ENCODE assay signal across 8 mouse cellular contexts in the genomic region with DNA sequence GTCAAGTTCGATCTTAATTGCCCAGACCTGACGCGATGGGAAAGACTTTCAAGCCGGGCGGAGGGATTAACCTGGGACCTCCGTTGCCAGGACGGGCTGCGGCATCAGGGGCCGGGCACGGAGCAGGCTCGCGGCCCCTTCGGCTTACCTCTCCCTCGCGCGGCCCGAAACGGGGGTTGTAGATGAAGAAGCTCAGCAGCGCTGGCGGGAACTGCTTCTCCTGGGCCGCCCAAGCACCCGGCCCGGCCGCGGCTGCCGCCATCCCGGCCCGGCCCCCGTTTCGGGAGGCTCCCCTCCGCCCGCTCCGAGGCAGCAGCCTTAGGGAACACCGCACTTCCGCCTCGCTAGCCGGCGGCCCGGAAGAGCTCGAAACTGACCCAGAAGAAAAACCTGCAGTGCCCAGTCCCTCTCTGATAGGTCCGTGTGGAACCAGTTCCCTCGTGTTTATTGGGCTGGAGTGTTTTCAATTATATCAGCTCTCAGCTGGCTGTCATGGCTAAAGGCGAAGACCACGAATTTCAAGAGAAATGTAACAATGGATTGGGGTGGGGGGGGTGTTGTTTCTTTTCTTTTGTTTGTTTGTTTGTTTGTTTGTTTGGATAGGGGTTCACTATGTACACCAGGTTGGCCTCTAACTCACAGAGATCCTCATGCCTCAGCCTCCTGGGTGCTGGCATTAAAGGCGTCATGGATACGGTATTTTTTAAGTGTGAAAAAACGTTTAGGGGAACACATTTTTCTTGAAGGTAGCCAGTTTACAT. TPM values are rescaled to one million over a fixed set of nuclear protein-coding genes. Genes with fewer than 3 reads are reported as not detected.
DNase-seq lines count a peak whose midpoint lies in the region; ATAC-seq and TF ChIP-seq lines count a peak whose summit lies in the region.

A gene (minus strand): TSS at position 327 of the 761 bp plus-strand sequence.

- peak within 1 kb of the TSS; percentile 79 for H3K27ac ChIP-seq in forebrain, embryonic 16.5 days (ENCODE audit: low read length)
- H3K27ac ChIP-seq in layer of hippocampus, adult 2 months: peak within 1 kb of the TSS; percentile 90
- peak within 1 kb of the TSS; percentile 78 for H3K27ac ChIP-seq in lung, embryonic 14.5 days (ENCODE audit: low read depth)
- peak within 1 kb of the TSS; percentile 3; the same call in 1 of the 2 replicates for H3K27ac ChIP-seq in olfactory bulb, adult 2 months (ENCODE audit: insufficient read depth, low read depth, low read length)
- H3K27ac ChIP-seq in thymus, adult 2 months (ENCODE audit: control insufficient read depth, insufficient read depth, low read length): no peak within 1 kb of the TSS

- H3K36me3 ChIP-seq in G1E (replicated peaks): peaks cover 31% of the 10 kb centered on the region
- H3K36me3 ChIP-seq in forebrain, embryonic 16.5 days (ENCODE audit: control insufficient read depth, insufficient read depth): peaks cover 18% of the 10 kb centered on the region
- peaks cover 22% of the 10 kb centered on the region for H3K36me3 ChIP-seq in lung, embryonic 14.5 days (ENCODE audit: insufficient read depth)
- peaks cover 25% of the 10 kb centered on the region for H3K36me3 ChIP-seq in thymus, adult 2 months (ENCODE audit: control insufficient read depth, insufficient read depth, low read length)

- H3K4me2 ChIP-seq in forebrain, embryonic 16.5 days (ENCODE audit: low read length): peak within 1 kb of the TSS; percentile 46
- H3K4me2 ChIP-seq in lung, embryonic 14.5 days: peak within 1 kb of the TSS; percentile 67

- TF ChIP-seq POLR2A in olfactory bulb, adult 2 months (IDR thresholded peaks at IDR 0.05; ENCODE audit: insufficient read depth, low read depth, low read length): peak; percentile 65; the same call in 1 of the 2 replicates
- TF ChIP-seq POLR2A in thymus, adult 2 months (IDR thresholded peaks at IDR 0.05; ENCODE audit: control insufficient read depth, extremely low read depth, insufficient read depth, low read length, poor library complexity): peak; percentile 34; the same call in 1 of the 2 replicates

- peaks cover 10% of the 10 kb centered on the region for H3K4me1 ChIP-seq in G1E (ENCODE audit: insufficient read depth, low read depth, low read length)
- peaks cover 3% of the 10 kb centered on the region; the same call in 1 of the 2 replicates for H3K4me1 ChIP-seq in forebrain, embryonic 16.5 days (replicated peaks; ENCODE audit: control insufficient read depth, insufficient read depth, low read length)
- no peaks in the 10 kb centered on the region for H3K4me1 ChIP-seq in lung, embryonic 14.5 days (ENCODE audit: insufficient read depth)
- 0 out of 2 replicates have a peak, but pooled peaks cover 2% of the 10 kb centered on the region for H3K4me1 ChIP-seq in olfactory bulb, adult 2 months (ENCODE audit: control insufficient read depth, insufficient read depth, low read length)
- H3K4me1 ChIP-seq in thymus, adult 2 months (replicated peaks; ENCODE audit: control insufficient read depth, insufficient read depth, low read length): no peaks in the 10 kb centered on the region

- peaks cover 2% of the 10 kb centered on the region; the same call in 1 of the 2 replicates for H3K27me3 ChIP-seq in G1E (ENCODE audit: insufficient read depth, low read length)
- no peaks in the 10 kb centered on the region for H3K27me3 ChIP-seq in forebrain, embryonic 16.5 days (replicated peaks; ENCODE audit: control insufficient read depth, insufficient read depth, low read length)
- H3K27me3 ChIP-seq in lung, embryonic 14.5 days (ENCODE audit: insufficient read depth, low read length): no peaks in the 10 kb centered on the region
- no peaks in the 10 kb centered on the region for H3K27me3 ChIP-seq in thymus, adult 2 months (ENCODE audit: control insufficient read depth, insufficient read depth, low read length)

- WGBS in forebrain, embryonic 16.5 days: 3% methylated on average over 42 of the region's 47 CpGs
- WGBS in lung, embryonic 14.5 days: 3% methylated on average over 47 of the region's 47 CpGs
- 4% methylated on average over 47 of the region's 47 CpGs for WGBS in olfactory bulb, adult 2 months
- 4% methylated on average over 47 of the region's 47 CpGs for WGBS in thymus, adult 2 months

- no peaks in the 10 kb centered on the region for H3K9me3 ChIP-seq in G1E (replicated peaks)
- H3K9me3 ChIP-seq in forebrain, embryonic 16.5 days (ENCODE audit: control insufficient read depth, low read length): no peaks in the 10 kb centered on the region
- H3K9me3 ChIP-seq in lung, embryonic 14.5 days (ENCODE audit: low read depth, low read length): no peaks in the 10 kb centered on the region

- H3K9ac ChIP-seq in forebrain, embryonic 16.5 days (replicated peaks; ENCODE audit: low read depth, low read length): peak within 1 kb of the TSS; percentile 86
- H3K9ac ChIP-seq in lung, embryonic 14.5 days: peak within 1 kb of the TSS; percentile 79

- TF ChIP-seq CTCF in G1E (IDR thresholded peaks at IDR 0.05; ENCODE audit: low read depth, low read length): no peak
- TF ChIP-seq CTCF in layer of hippocampus, adult 2 months (conservative IDR thresholded peaks at IDR 0.05): no peak
- no peak for TF ChIP-seq CTCF in lung, embryonic 14.5 days (IDR thresholded peaks at IDR 0.05; ENCODE audit: low read depth)
- TF ChIP-seq CTCF in olfactory bulb, adult 2 months (IDR thresholded peaks at IDR 0.05; ENCODE audit: insufficient read depth, low read depth, low read length): no peak
- 0 out of 2 replicates have a peak, but pooled peaks have one; percentile 26 for TF ChIP-seq CTCF in thymus, adult 2 months (IDR thresholded peaks at IDR 0.05; ENCODE audit: borderline replicate concordance, control insufficient read depth, extremely low read depth, insufficient read depth, low read length, poor library complexity)

- peak; percentile 99 for ATAC-seq in G1E (ENCODE audit: extremely low read depth, insufficient number of reproducible peaks, low FRiP score, poor library complexity, severe bottlenecking)
- peak; percentile 100 for ATAC-seq in forebrain, embryonic 16.5 days
- peak; percentile 99 for ATAC-seq in lung, embryonic 14.5 days (ENCODE audit: insufficient read depth)

- DNase-seq in G1E (ENCODE audit: low spot score): peak; percentile 90
- peak; percentile 81 to 84 for DNase-seq in cerebellum, adult 18-20 months
- peak; percentile 73 to 80 for DNase-seq in heart, postnatal 36 days
- peak; percentile 77 to 78 for DNase-seq in layer of hippocampus, adult 2 months (ENCODE audit: low spot score in 2 of 2)
- peak; percentile 93 for DNase-seq in lung, embryonic 14.5 days
- peak; percentile 77 for DNase-seq in thymus, adult 2 months

- H3K4me3 ChIP-seq in G1E (ENCODE audit: low read depth, low read length): peak within 1 kb of the TSS; percentile 83
- H3K4me3 ChIP-seq in forebrain, embryonic 16.5 days (replicated peaks; ENCODE audit: low read length): peak within 1 kb of the TSS; percentile 90
- H3K4me3 ChIP-seq in layer of hippocampus, adult 2 months: peak within 1 kb of the TSS; percentile 96
- H3K4me3 ChIP-seq in lung, embryonic 14.5 days (ENCODE audit: low read depth, low read length): peak within 1 kb of the TSS; percentile 77
- H3K4me3 ChIP-seq in olfactory bulb, adult 2 months (ENCODE audit: insufficient read depth, low read depth, low read length): peak within 1 kb of the TSS; percentile 70
- peak within 1 kb of the TSS; percentile 100 for H3K4me3 ChIP-seq in thymus, adult 2 months (ENCODE audit: control insufficient read depth, insufficient read depth, low read length)

- intact Hi-C loops in heart, postnatal 36 days (cut with DNase I): no loop called here

RNA-seq across cellular contexts. Expression of the gene that starts here (rescaled TPM):
- 107 and 116 TPM in 2 replicates for total RNA-seq in G1E (2014; fragmentation: Nextera tagmentation)
- total RNA-seq in G1E (2017): 107 and 113 TPM in 2 replicates
- 50.9 and 68.7 TPM in 2 replicates for polyA plus RNA-seq in G1E (2012)
- 95.7 and 97.2 TPM in 2 replicates for polyA plus RNA-seq in forebrain, embryonic 16.5 days (2015; fragmentation: Nextera tagmentation; extraction: Ambion mirVana)
- 10 to 100 TPM; 30.4 to 30.5 TPM for total RNA-seq in heart, postnatal 36 days (2021)
- total RNA-seq in layer of hippocampus, adult 2 months (2021): 10 to 100 TPM; 37.1 to 41.2 TPM
- polyA plus RNA-seq in lung, embryonic 14.5 days (2014; fragmentation: Nextera tagmentation; extraction: Ambion mirVana): 79.4 and 87.2 TPM in 2 replicates
- polyA plus RNA-seq in olfactory bulb, adult 2 months (2012; ENCODE audit: insufficient read depth, insufficient read length, low replicate concordance, missing spikeins): 341 TPM in 1 of 2 replicates, not detected in the other
- 13.3 and 15.4 TPM in 2 replicates for polyA plus RNA-seq in thymus, adult 2 months (2012; rRNA removed)
